Mouse (Mus musculus): ENCODE measurements around the gene 1700025G04Rik. TPM values are rescaled to one million over a fixed set of nuclear protein-coding genes. Genes with fewer than 3 reads are reported as not detected.
A peak's percentile ranks its signal among the peaks of the same experiment; 100 is the strongest.

1700025G04Rik gene
- polyA plus RNA-seq, 1 experiment, result 5.0 TPM

GRCm38 (mm10) chr1:152105246-152105645, 15.3 kb upstream of the 1700025G04Rik start:
- Histone ChIP-seq H3K4me3 (ENCODE audit: control insufficient read depth, insufficient read depth, low read length) (no peak overlapping the region), H3K36me3 (ENCODE audit: control insufficient read depth, insufficient read depth, low read length) (no peaks in the 10 kb centered on the region), H3K27me3 (ENCODE audit: control insufficient read depth, insufficient read depth, low read length) (no peaks in the 10 kb centered on the region), H3K4me1 (replicated peaks; ENCODE audit: control insufficient read depth, insufficient read depth, low read length) (no peaks in the 10 kb centered on the region), H3K27ac (ENCODE audit: control insufficient read depth, insufficient read depth, low read length) (no peak overlapping the region)
- 94% methylated on average over 1 of the region's 1 CpGs for WGBS
- no peak for DNase-seq
- no peak for TF ChIP-seq POLR2A (IDR thresholded peaks at IDR 0.05; ENCODE audit: control insufficient read depth, extremely low read depth, insufficient read depth, low read length, poor library complexity)
- TF ChIP-seq CTCF (IDR thresholded peaks at IDR 0.05; ENCODE audit: borderline replicate concordance, control insufficient read depth, extremely low read depth, insufficient read depth, low read length, poor library complexity), result no peak

- no peak overlapping the region for H3K27ac ChIP-seq (ENCODE audit: control insufficient read depth, insufficient read depth, low read length)
- DNase-seq, result no peak
- no peak overlapping the region for H3K4me3 ChIP-seq (ENCODE audit: control insufficient read depth, insufficient read depth, low read length)
- H3K4me1 ChIP-seq (replicated peaks; ENCODE audit: control insufficient read depth, insufficient read depth, low read length), result no peaks in the 10 kb centered on the region
- no peaks in the 10 kb centered on the region for H3K27me3 ChIP-seq (ENCODE audit: control insufficient read depth, insufficient read depth, low read length)
- H3K36me3 ChIP-seq (ENCODE audit: control insufficient read depth, insufficient read depth, low read length), result no peaks in the 10 kb centered on the region
- 93% methylated on average over 5 of the region's 5 CpGs for WGBS
- no peak for TF ChIP-seq CTCF (IDR thresholded peaks at IDR 0.05; ENCODE audit: borderline replicate concordance, control insufficient read depth, extremely low read depth, insufficient read depth, low read length, poor library complexity)
- TF ChIP-seq POLR2A (IDR thresholded peaks at IDR 0.05; ENCODE audit: control insufficient read depth, extremely low read depth, insufficient read depth, low read length, poor library complexity), result no peak
These were observed 11.8 kb upstream of the 1700025G04Rik start for GRCm38 (mm10) chr1:152101746-152102145.

- Histone ChIP-seq H3K27me3 (ENCODE audit: control insufficient read depth, insufficient read depth, low read length) (no peaks in the 10 kb centered on the region), H3K4me3 (ENCODE audit: control insufficient read depth, insufficient read depth, low read length) (no peak overlapping the region), H3K27ac (ENCODE audit: control insufficient read depth, insufficient read depth, low read length) (no peak overlapping the region), H3K4me1 (replicated peaks; ENCODE audit: control insufficient read depth, insufficient read depth, low read length) (peaks cover 2% of the 10 kb centered on the region), H3K36me3 (ENCODE audit: control insufficient read depth, insufficient read depth, low read length) (no peaks in the 10 kb centered on the region)
- 85% methylated on average over 3 of the region's 3 CpGs for WGBS
- TF ChIP-seq POLR2A (IDR thresholded peaks at IDR 0.05; ENCODE audit: control insufficient read depth, extremely low read depth, insufficient read depth, low read length, poor library complexity), result no peak
- TF ChIP-seq CTCF (IDR thresholded peaks at IDR 0.05; ENCODE audit: borderline replicate concordance, control insufficient read depth, extremely low read depth, insufficient read depth, low read length, poor library complexity), result no peak
- DNase-seq, result no peak
These were observed 6.1 kb upstream of the 1700025G04Rik start for GRCm38 (mm10) chr1:152096045-152096444.

GRCm38 (mm10) chr1:152090564-152091545, 930 bp upstream of the 1700025G04Rik start:
- DNase-seq, result peak; percentile 40
- Histone ChIP-seq H3K4me3 (ENCODE audit: control insufficient read depth, insufficient read depth, low read length) (peak overlapping the region; percentile 93), H3K27me3 (ENCODE audit: control insufficient read depth, insufficient read depth, low read length) (no peaks in the 10 kb centered on the region), H3K4me1 (replicated peaks; ENCODE audit: control insufficient read depth, insufficient read depth, low read length) (peaks cover 12% of the 10 kb centered on the region), H3K27ac (ENCODE audit: control insufficient read depth, insufficient read depth, low read length) (no peak overlapping the region), H3K36me3 (ENCODE audit: control insufficient read depth, insufficient read depth, low read length) (no peaks in the 10 kb centered on the region)
- WGBS, result 18% methylated on average over 36 of the region's 36 CpGs
- TF ChIP-seq CTCF (IDR thresholded peaks at IDR 0.05; ENCODE audit: borderline replicate concordance, control insufficient read depth, extremely low read depth, insufficient read depth, low read length, poor library complexity) (0 out of 2 replicates have a peak, but pooled peaks have one; percentile 3), POLR2A (IDR thresholded peaks at IDR 0.05; ENCODE audit: control insufficient read depth, extremely low read depth, insufficient read depth, low read length, poor library complexity) (no peak)

- H3K27ac ChIP-seq (ENCODE audit: control insufficient read depth, insufficient read depth, low read length), result no peak overlapping the region
- no peaks in the 10 kb centered on the region for H3K36me3 ChIP-seq (ENCODE audit: control insufficient read depth, insufficient read depth, low read length)
- TF ChIP-seq CTCF (IDR thresholded peaks at IDR 0.05; ENCODE audit: borderline replicate concordance, control insufficient read depth, extremely low read depth, insufficient read depth, low read length, poor library complexity), result no peak
- TF ChIP-seq POLR2A (IDR thresholded peaks at IDR 0.05; ENCODE audit: control insufficient read depth, extremely low read depth, insufficient read depth, low read length, poor library complexity), result no peak
- DNase-seq, result peak; percentile 56
- H3K4me1 ChIP-seq (replicated peaks; ENCODE audit: control insufficient read depth, insufficient read depth, low read length), result peaks cover 20% of the 10 kb centered on the region
- WGBS, result 0% methylated on average over 21 of the region's 25 CpGs
- no peaks in the 10 kb centered on the region for H3K27me3 ChIP-seq (ENCODE audit: control insufficient read depth, insufficient read depth, low read length)
- H3K4me3 ChIP-seq (ENCODE audit: control insufficient read depth, insufficient read depth, low read length), result peak overlapping the region; percentile 93
These were observed 399 bp downstream of the 1700025G04Rik start for GRCm38 (mm10) chr1:152089526-152089925.

GRCm38 (mm10) chr1:152088791-152089401, 1.0 kb downstream of the 1700025G04Rik start:
- TF ChIP-seq POLR2A (IDR thresholded peaks at IDR 0.05; ENCODE audit: control insufficient read depth, extremely low read depth, insufficient read depth, low read length, poor library complexity), result no peak
- no peak for TF ChIP-seq CTCF (IDR thresholded peaks at IDR 0.05; ENCODE audit: borderline replicate concordance, control insufficient read depth, extremely low read depth, insufficient read depth, low read length, poor library complexity)
- Histone ChIP-seq H3K27ac (ENCODE audit: control insufficient read depth, insufficient read depth, low read length) (no peak overlapping the region), H3K27me3 (ENCODE audit: control insufficient read depth, insufficient read depth, low read length) (no peaks in the 10 kb centered on the region), H3K4me1 (replicated peaks; ENCODE audit: control insufficient read depth, insufficient read depth, low read length) (peaks cover 22% of the 10 kb centered on the region), H3K36me3 (ENCODE audit: control insufficient read depth, insufficient read depth, low read length) (no peaks in the 10 kb centered on the region), H3K4me3 (ENCODE audit: control insufficient read depth, insufficient read depth, low read length) (peak overlapping the region; percentile 93)
- 11% methylated on average over 16 of the region's 16 CpGs for WGBS
- DNase-seq, result peak; percentile 30

All from thymus, adult 2 months (tissue).